Mouse (Mus musculus) limb, embryonic 11.5 days (tissue): ENCODE results near the gene Slc30a1. TPM values are rescaled to one million over a fixed set of nuclear protein-coding genes. Genes with fewer than 3 reads are reported as not detected.

Experiments used
- ATAC-seq: fragments of 200-750 bp; cut with Nextera tagmentation; 2 replicates; pipeline ENCODE4 v1.8.0; 2017; ENCODE audit warnings: low read depth; ENCODE audit not compliant: insufficient number of reproducible peaks, low FRiP score, low TSS enrichment
- DNase-seq: peaks from one replicate; pipeline ENCODE4 v3.0.0-alpha.2; 2015; ENCODE audit warnings: low spot score
- H3K27ac ChIP-seq: fragments of 300-500 bp; sonication (generic); replicated peaks from 2 replicates; pipeline ENCODE4 v1.5.1; 2014; ENCODE audit warnings: low read depth, mild to moderate bottlenecking, low read length
- H3K27me3 ChIP-seq: fragments of 300-500 bp; sonication (generic); 2 replicates; pipeline ENCODE4 v1.6.1; 2014; ENCODE audit warnings: mild to moderate bottlenecking, low read length, mixed read lengths; ENCODE audit not compliant: control insufficient read depth, insufficient read depth
- H3K36me3 ChIP-seq: fragments of 300-500 bp; sonication (generic); 2 replicates; pipeline ENCODE4 v1.6.1; 2014; ENCODE audit warnings: mild to moderate bottlenecking, low read length, moderate library complexity, mixed read lengths; ENCODE audit not compliant: control insufficient read depth, insufficient read depth
- H3K4me1 ChIP-seq: fragments of 300-500 bp; sonication (generic); 2 replicates; pipeline ENCODE4 v1.6.1; 2014; ENCODE audit warnings: low read length, mixed read lengths; ENCODE audit not compliant: control insufficient read depth, insufficient read depth
- H3K4me2 ChIP-seq: fragments of 300-500 bp; sonication (generic); 2 replicates; pipeline ENCODE4 v1.6.1; 2014; ENCODE audit warnings: low read depth, mild to moderate bottlenecking, moderate library complexity; ENCODE audit not compliant: severe bottlenecking
- H3K4me3 ChIP-seq: fragments of 300-500 bp; sonication (generic); 2 replicates; pipeline ENCODE4 v1.5.1; 2014; ENCODE audit warnings: low read depth, low read length
- H3K9ac ChIP-seq: fragments of 300-500 bp; sonication (generic); 2 replicates; pipeline ENCODE4 v1.6.1; 2014; ENCODE audit warnings: mild to moderate bottlenecking, low read length
- H3K9me3 ChIP-seq: fragments of 300-500 bp; sonication (generic); 2 replicates; pipeline ENCODE4 v1.6.1; 2016; ENCODE audit warnings: low read length; ENCODE audit not compliant: control insufficient read depth
- WGBS: fragments of 180-500 bp; shearing (Covaris S2); extraction: QIAGEN DNeasy Blood & Tissue Kit; methylation state at CpG from one replicate; pipeline ENCODE4 v1.1.7; 2014; 5-methylcytosine and 5-hydroxymethylcytosine counted together
- polyA plus RNA-seq: library from polyadenylated mRNA; unstranded; fragments of >200 nt; fragmentation: Nextera tagmentation; extraction: Ambion mirVana; gene quantifications from 2 replicates; pipeline ENCODE4 v1.2.1, GENCODE M21; 2014

Slc30a1 gene
- polyA plus RNA-seq, 1 experiment from 2014 or later, result 1.3 TPM

DNA sequence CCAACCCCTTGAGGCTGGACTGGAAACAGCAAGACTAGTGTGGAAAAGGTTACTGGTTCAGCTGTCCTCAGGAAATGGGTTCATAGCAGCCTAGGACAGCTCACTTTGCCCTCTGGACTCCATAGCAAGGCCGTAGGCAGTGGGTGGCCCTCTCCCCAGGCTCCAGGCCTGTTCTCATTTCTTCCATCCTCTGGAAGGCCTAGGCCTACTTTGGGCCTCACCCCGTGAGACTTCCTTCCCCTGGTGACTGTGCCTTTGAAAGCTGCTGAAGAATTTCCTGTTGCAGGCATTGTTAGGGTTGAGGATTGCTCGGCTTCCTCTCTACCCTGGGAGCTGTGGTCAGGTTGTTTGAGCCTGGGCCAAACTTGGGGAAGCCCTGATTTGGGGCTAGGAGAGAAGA, 48.5 kb downstream of the Slc30a1 start:
- DNase-seq, result no peak
- Histone ChIP-seq H3K4me2 (no peak overlapping the region), H3K4me1 (no peaks in the 10 kb centered on the region), H3K9ac (no peak overlapping the region), H3K36me3 (no peaks in the 10 kb centered on the region), H3K9me3 (no peaks in the 10 kb centered on the region), H3K27me3 (no peaks in the 10 kb centered on the region), H3K27ac (no peak overlapping the region), H3K4me3 (no peak overlapping the region)
- ATAC-seq, result no peak
- WGBS, result 67% methylated on average over 3 of the region's 3 CpGs

DNA sequence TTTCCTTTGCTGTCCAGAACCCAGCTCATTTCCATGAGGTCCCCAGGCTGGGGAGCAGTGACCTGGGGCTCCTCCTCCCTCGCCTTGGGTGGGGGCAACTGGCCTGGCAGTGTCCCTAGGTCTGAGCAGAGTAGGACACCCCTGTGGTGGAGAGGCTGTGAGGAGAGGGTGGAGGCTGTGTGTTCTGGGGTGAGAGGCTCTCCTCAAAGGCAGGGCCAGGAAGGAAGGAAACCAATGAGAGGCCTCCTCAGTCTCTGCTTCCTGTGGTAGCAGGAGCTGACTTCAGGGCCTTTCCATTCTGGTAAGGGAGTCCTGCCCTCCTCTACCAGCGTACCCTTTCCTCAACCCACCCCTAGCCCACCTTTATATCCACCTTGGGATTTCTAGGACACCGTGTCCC, 49.7 kb downstream of the Slc30a1 start:
- WGBS, result 77% methylated on average over 3 of the region's 3 CpGs

DNA sequence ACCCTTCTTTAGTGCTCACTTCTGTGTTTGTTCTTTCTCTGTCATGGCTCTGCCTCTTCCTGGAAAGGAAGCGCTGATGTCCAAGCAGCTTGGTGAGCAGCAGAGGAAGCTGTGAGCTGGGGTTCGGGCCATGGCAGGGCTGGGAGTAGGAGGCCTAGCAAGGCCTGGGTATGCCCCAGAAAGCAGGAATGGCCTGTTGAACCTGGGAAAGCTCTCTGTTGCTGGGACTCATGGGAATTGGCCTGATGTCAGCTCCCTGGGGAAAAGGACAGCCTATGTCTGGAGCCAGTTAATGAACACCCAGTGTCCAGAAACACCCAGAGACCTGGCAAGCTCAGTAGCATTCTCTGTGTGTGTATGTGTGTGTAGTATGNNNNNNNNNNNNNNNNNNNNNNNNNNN, 50.3 kb downstream of the Slc30a1 start:
- Histone ChIP-seq H3K36me3 (no peaks in the 10 kb centered on the region), H3K27ac (no peak overlapping the region), H3K9ac (no peak overlapping the region), H3K4me2 (no peak overlapping the region), H3K9me3 (no peaks in the 10 kb centered on the region), H3K4me1 (no peaks in the 10 kb centered on the region), H3K4me3 (no peak overlapping the region), H3K27me3 (no peaks in the 10 kb centered on the region)
- DNase-seq (no peak), ATAC-seq (no peak)
- WGBS, result 86% methylated on average over 2 of the region's 2 CpGs

More for the DNA sequence above, 49.7 kb downstream of the Slc30a1 start:
- no peak overlapping the region for H3K27ac ChIP-seq
- H3K36me3 ChIP-seq, result no peaks in the 10 kb centered on the region
- no peaks in the 10 kb centered on the region for H3K9me3 ChIP-seq
- no peaks in the 10 kb centered on the region for H3K27me3 ChIP-seq
- no peak overlapping the region for H3K9ac ChIP-seq
- ATAC-seq (peak; percentile 39; the same call in 1 of the 2 replicates), DNase-seq (no peak)
- no peak overlapping the region for H3K4me2 ChIP-seq
- H3K4me3 ChIP-seq, result no peak overlapping the region
- no peaks in the 10 kb centered on the region for H3K4me1 ChIP-seq

- Histone ChIP-seq H3K4me3 (no peak overlapping the region), H3K9ac (no peak overlapping the region), H3K36me3 (no peaks in the 10 kb centered on the region), H3K4me2 (no peak overlapping the region), H3K4me1 (no peaks in the 10 kb centered on the region), H3K27ac (no peak overlapping the region), H3K9me3 (no peaks in the 10 kb centered on the region), H3K27me3 (no peaks in the 10 kb centered on the region)
- ATAC-seq, result no peak
- DNase-seq, result no peak
- WGBS, result 93% methylated on average over 3 of the region's 3 CpGs
These were observed 50.8 kb downstream of the Slc30a1 start for GRCm38 (mm10) chr1:191957321-191957720.

- no peaks in the 10 kb centered on the region for H3K36me3 ChIP-seq
- no peak overlapping the region for H3K4me2 ChIP-seq
- H3K4me3 ChIP-seq, result no peak overlapping the region
- H3K27ac ChIP-seq, result no peak overlapping the region
- no peaks in the 10 kb centered on the region for H3K27me3 ChIP-seq
- no peaks in the 10 kb centered on the region for H3K9me3 ChIP-seq
- ATAC-seq, result no peak
- H3K4me1 ChIP-seq, result no peaks in the 10 kb centered on the region
- no peak overlapping the region for H3K9ac ChIP-seq
- WGBS, result 73% methylated on average over 2 of the region's 2 CpGs
- no peak for DNase-seq
These were observed 54.4 kb downstream of the Slc30a1 start for GRCm38 (mm10) chr1:191960946-191961345.

Other genes with a start within 250 kb of the Slc30a1 start
- 44.1 and 45.7 TPM in 2 replicates for gene Lpgat1, start 188.9 kb upstream of the Slc30a1 start, polyA plus RNA-seq
- 50.7 and 51.7 TPM in 2 replicates for gene Nek2, start 85.3 kb upstream of the Slc30a1 start, polyA plus RNA-seq
- not detected in 2 replicates for gene Rd3, start 70.6 kb downstream of the Slc30a1 start, polyA plus RNA-seq
- 6.5 and 8.2 TPM in 2 replicates for gene Traf5, start 185.8 kb downstream of the Slc30a1 start, polyA plus RNA-seq
- gene Rcor3, start 231.3 kb downstream of the Slc30a1 start, polyA plus RNA-seq, result 17.6 and 20.5 TPM in 2 replicates